Mouse (Mus musculus) bone marrow macrophage, adult 2 months (primary cell): ENCODE results near the gene Togaram2.

Experiments used
- CTCF ChIP-seq: IDR thresholded peaks from 2 replicates; pipeline ENCODE4 v1.5.1; 2012; ENCODE audit warnings: low read depth, mild to moderate bottlenecking, low read length, moderate library complexity
- POLR2A ChIP-seq: IDR thresholded peaks from 2 replicates; pipeline ENCODE4 v1.6.1; 2012; ENCODE audit warnings: mild to moderate bottlenecking, low read depth, low read length, borderline replicate concordance

DNA sequence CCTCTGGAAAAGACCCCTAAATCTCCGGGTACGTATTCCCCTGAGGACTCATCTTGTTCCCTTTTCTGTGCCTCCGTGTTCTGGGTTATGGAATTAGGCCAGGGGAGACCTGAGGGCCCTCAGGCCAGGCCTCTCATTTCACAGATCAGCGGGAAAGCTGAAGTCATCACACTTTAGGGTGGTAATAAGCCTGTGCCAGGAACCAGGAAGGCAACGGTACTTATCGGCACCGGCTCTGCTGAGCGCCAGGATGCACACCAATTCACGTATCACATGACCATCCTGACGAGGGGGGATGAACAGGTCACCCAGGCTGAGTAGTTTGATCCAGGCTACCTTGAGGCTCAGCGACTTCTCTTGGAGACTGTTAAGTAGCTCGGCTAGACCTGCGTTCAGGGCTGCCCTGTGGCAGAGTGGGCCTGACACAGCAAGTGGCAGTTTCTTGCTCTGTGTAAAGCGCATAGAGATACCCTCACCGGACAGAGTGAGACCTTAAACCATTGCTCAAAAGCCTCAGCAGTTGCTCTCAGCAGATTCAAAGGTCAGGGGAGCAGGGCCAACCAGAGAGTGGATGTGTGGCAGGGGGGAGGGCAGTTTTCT, 22.8 kb downstream of the Togaram2 start:
- TF ChIP-seq POLR2A (no peak), CTCF (no peak)
